Mouse (Mus musculus) midbrain, postnatal 0 days (tissue): Measurements from ENCODE around the gene Zfp639. TPM values are rescaled to one million over a fixed set of nuclear protein-coding genes. Genes with fewer than 3 reads are reported as not detected.
A peak's percentile ranks its signal among the peaks of the same experiment; 100 is the strongest.

Source experiments
- ATAC-seq: fragments of 200-750 bp; cut with Nextera tagmentation; 2 replicates; pipeline ENCODE4 v1.8.0; 2017; ENCODE audit warnings: moderate number of reproducible peaks, mild to moderate bottlenecking, moderate TSS enrichment, moderate library complexity; ENCODE audit not compliant: low FRiP score
- DNase-seq: peaks from one replicate; pipeline ENCODE4 v3.0.0-alpha.2; 2015; ENCODE audit warnings: low spot score
- H3K27ac ChIP-seq: fragments of 300-500 bp; sonication (generic); 2 replicates; pipeline ENCODE4 v1.5.1; 2014; ENCODE audit warnings: low read depth, mild to moderate bottlenecking, low read length, mixed read lengths
- H3K27me3 ChIP-seq: fragments of 300-500 bp; sonication (generic); 2 replicates; pipeline ENCODE4 v1.6.1; 2014; ENCODE audit warnings: low read length, control low read depth, mixed read lengths; ENCODE audit not compliant: insufficient read depth
- H3K36me3 ChIP-seq: fragments of 300-500 bp; sonication (generic); 2 replicates; pipeline ENCODE4 v1.6.1; 2014; ENCODE audit warnings: low read length, control low read depth, mixed read lengths; ENCODE audit not compliant: insufficient read depth
- H3K4me1 ChIP-seq: fragments of 300-500 bp; sonication (generic); 2 replicates; pipeline ENCODE4 v1.6.1; 2014; ENCODE audit warnings: mild to moderate bottlenecking, control low read depth, antibody characterized with exemption, low read length, mixed read lengths; ENCODE audit not compliant: insufficient read depth
- H3K4me2 ChIP-seq: fragments of 300-500 bp; sonication (generic); 2 replicates; pipeline ENCODE4 v1.6.1; 2014; ENCODE audit warnings: low read depth, mild to moderate bottlenecking, low read length, mixed read lengths; ENCODE audit not compliant: poor library complexity, severe bottlenecking
- H3K4me3 ChIP-seq: fragments of 300-500 bp; sonication (generic); 2 replicates; pipeline ENCODE4 v1.5.1; 2014; ENCODE audit warnings: low read depth, mild to moderate bottlenecking, low read length, moderate library complexity
- H3K9ac ChIP-seq: fragments of 300-500 bp; sonication (generic); replicated peaks from 2 replicates; pipeline ENCODE4 v1.6.1; 2014; ENCODE audit warnings: mild to moderate bottlenecking, low read length, moderate library complexity, mixed read lengths; ENCODE audit not compliant: poor library complexity, severe bottlenecking
- H3K9me3 ChIP-seq: fragments of 300-500 bp; sonication (generic); 2 replicates; pipeline ENCODE4 v1.6.1; 2016; ENCODE audit warnings: low read length, control low read depth
- CTCF ChIP-seq: IDR thresholded peaks from 2 replicates; pipeline ENCODE4 v1.5.1; 2016; ENCODE audit warnings: antibody characterized with exemption, mild to moderate bottlenecking
- WGBS: fragments of 180-500 bp; shearing (Covaris S2); extraction: QIAGEN DNeasy Blood & Tissue Kit; methylation state at CpG from one replicate; pipeline ENCODE4 v1.1.7; 2014; 5-methylcytosine and 5-hydroxymethylcytosine counted together
- polyA plus RNA-seq: library from polyadenylated mRNA; unstranded; fragments of >200 nt; fragmentation: Nextera tagmentation; extraction: Ambion mirVana; gene quantifications from 2 replicates; pipeline ENCODE4 v1.2.1, GENCODE M21; 2015
- total RNA-seq: library from RNA; depleted of rRNA; stranded (reverse); fragments of >200 nt; gene quantifications from 2 replicates; pipeline ENCODE4 v1.2.3, GENCODE M21; 2014

Zfp639 gene
- total and polyA plus RNA-seq, 2 experiments from 2014 or later: 40.6 to 50.2 TPM

DNA sequence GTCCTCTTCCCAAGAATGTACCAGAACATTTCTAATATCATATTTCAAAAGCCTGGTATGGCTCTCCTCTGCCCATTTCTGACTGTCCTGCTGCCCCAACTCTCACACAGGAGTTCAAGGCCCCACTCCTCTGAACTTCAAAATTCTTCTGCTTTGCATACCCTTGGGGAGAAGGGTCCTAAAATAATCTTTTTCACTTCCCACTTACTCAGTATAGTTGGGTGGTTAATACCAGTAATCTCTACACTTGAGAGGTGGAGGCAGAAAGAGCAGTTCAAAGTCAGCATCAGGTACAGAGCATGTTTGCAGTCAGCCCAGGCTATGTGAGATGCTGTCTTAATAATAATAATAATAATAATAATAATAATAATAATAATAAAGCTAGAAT lies 19.1 kb upstream of the Zfp639 start:
- Histone ChIP-seq H3K4me1 (no peaks in the 10 kb centered on the region), H3K9me3 (no peaks in the 10 kb centered on the region), H3K36me3 (no peaks in the 10 kb centered on the region), H3K27ac (no peak overlapping the region), H3K4me2 (no peak overlapping the region), H3K9ac (no peak overlapping the region), H3K4me3 (no peak overlapping the region), H3K27me3 (no peaks in the 10 kb centered on the region)
- DNase-seq (no peak), ATAC-seq (no peak)
- TF ChIP-seq CTCF: no peak

DNA sequence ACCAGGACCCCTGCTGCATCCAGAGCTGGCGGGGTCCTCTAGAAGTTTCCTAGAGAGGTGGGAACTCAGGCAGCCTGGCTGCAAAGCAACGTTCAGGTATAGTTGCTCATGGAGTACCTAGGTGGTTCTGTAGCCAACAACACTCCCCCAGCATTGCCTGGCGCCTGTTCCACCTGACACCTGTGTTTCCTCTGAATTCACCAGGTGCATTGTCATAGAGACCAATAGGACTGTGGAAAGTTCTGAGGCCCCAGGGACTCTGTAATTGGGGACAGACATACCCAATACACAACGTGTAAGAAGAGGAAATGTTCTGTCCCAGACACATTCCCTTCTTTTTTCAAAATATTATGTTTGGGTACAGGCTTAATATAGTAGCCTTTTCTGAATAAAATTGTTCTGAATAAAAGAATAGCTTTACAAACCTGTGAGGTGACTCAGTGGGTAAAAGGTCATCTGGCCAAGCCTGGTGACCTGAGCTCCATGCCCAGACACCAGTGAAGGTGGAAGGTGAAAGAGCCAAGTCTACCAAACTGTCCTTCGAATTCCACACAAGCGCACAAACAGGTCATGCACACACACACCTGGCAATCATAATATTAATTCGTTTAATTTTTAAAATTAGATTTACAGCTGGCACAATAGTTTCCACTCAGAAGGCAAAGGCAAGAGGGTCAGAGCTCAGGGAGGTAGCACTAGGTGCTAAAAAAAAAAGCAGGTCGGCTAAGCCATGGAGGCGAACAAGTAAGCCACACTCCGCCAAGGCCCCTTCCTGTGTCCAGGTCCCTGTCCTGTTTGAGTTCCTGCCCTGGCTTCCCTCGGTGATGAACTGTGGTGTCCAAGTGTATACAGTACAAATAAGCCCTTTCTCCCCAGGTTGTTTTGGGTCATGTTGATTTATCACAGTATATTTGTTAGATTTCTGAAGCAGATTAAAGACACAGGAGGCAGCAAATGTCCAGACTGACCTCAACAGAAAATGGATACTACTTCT lies 17.7 kb upstream of the Zfp639 start, which contains the start of gene Kcnmb3:
TSS of gene Kcnmb3 (minus strand) at position 135 of the 994 bp plus-strand sequence.
- H3K4me2 ChIP-seq: no peak within 1 kb of the TSS
- H3K27me3 ChIP-seq: no peaks in the 10 kb centered on the region
- H3K4me1 ChIP-seq: no peaks in the 10 kb centered on the region
- no peak for ATAC-seq
- WGBS: 87% methylated on average over 11 of the region's 11 CpGs
- no peak within 1 kb of the TSS for H3K9ac ChIP-seq
- TF ChIP-seq CTCF: no peak
- no peak within 1 kb of the TSS for H3K27ac ChIP-seq
- no peak for DNase-seq
- H3K9me3 ChIP-seq: no peaks in the 10 kb centered on the region
- H3K4me3 ChIP-seq: no peak within 1 kb of the TSS
- no peaks in the 10 kb centered on the region for H3K36me3 ChIP-seq

DNA sequence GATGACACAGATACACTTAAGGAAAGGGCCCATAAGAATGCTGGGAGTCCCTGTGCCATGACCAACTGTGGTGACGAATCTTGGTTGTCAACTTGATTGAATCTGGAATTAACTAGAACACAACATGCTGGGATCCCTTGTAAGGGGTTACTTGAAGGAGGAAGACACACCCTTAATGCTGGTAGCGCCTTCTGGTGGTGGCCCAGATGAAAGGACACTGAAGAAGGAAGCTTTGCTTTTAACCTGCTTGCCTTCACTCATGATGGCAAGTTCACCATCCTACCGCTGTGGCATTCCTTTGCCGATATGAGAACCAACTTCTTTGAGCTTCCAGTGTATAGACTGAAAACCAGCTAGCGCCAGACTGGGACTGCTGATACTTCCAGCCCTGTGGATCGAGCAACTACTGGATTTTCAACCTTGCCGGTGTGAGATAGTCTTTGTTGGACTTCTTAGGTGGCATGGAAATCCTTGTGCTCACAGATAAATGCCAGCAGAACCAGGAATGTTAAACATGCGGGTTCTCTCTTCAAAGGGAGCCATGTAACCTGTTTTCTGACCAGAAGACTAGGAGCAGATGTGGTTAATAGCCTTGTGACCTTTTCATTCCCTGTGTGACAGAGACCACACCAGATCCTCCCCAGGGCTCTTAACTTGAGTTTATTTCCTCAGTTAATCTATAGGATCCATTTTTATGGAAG lies 15.5 kb upstream of the Zfp639 start:
- Histone ChIP-seq H3K4me2 (no peak overlapping the region), H3K27me3 (no peaks in the 10 kb centered on the region), H3K27ac (no peak overlapping the region), H3K4me1 (no peaks in the 10 kb centered on the region), H3K9me3 (no peaks in the 10 kb centered on the region), H3K4me3 (no peak overlapping the region), H3K36me3 (no peaks in the 10 kb centered on the region), H3K9ac (no peak overlapping the region)
- WGBS: 86% methylated on average over 8 of the region's 8 CpGs
- ATAC-seq: no peak
- DNase-seq: no peak
- TF ChIP-seq CTCF: peak; percentile 21; the same call in 1 of the 2 replicates

DNA sequence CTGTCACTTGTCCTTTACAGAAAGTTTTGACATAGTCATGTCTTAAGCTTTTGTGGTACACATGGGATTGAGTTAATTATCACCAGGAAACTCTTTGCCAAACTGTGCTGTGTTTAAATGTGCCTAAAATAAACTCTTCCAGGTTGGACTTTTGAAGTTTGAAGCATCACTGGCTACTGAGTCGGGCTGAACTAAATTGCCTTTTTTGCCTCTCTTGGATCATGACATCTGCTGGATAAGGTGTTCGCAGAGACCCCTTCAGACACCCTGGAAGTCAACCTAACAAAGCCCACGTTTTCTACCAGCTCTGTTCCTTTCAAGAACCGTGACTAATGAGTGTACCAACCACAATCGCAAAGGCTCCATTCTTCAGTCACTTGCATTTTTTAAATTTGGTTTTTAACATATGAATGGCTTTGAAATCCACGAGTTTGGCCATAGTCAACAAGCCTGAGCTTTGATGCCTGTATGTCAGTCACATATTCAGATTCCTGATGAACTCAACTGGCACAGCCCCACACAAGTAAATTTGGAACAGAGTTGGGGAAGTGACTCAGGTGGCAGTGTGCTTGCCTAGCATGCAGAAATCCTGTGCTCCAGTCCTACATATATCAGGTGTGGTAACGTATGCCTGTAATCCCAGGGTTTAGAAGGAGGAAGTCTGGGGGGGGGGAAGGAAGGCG lies 14.8 kb upstream of the Zfp639 start:
- no peaks in the 10 kb centered on the region for H3K9me3 ChIP-seq
- H3K4me2 ChIP-seq: no peak overlapping the region
- H3K27me3 ChIP-seq: no peaks in the 10 kb centered on the region
- no peaks in the 10 kb centered on the region for H3K36me3 ChIP-seq
- 31% methylated on average over 8 of the region's 8 CpGs for WGBS
- no peaks in the 10 kb centered on the region for H3K4me1 ChIP-seq
- ATAC-seq (no peak), DNase-seq (no peak)
- H3K9ac ChIP-seq: no peak overlapping the region
- H3K27ac ChIP-seq: no peak overlapping the region
- TF ChIP-seq CTCF: no peak
- no peak overlapping the region for H3K4me3 ChIP-seq

DNA sequence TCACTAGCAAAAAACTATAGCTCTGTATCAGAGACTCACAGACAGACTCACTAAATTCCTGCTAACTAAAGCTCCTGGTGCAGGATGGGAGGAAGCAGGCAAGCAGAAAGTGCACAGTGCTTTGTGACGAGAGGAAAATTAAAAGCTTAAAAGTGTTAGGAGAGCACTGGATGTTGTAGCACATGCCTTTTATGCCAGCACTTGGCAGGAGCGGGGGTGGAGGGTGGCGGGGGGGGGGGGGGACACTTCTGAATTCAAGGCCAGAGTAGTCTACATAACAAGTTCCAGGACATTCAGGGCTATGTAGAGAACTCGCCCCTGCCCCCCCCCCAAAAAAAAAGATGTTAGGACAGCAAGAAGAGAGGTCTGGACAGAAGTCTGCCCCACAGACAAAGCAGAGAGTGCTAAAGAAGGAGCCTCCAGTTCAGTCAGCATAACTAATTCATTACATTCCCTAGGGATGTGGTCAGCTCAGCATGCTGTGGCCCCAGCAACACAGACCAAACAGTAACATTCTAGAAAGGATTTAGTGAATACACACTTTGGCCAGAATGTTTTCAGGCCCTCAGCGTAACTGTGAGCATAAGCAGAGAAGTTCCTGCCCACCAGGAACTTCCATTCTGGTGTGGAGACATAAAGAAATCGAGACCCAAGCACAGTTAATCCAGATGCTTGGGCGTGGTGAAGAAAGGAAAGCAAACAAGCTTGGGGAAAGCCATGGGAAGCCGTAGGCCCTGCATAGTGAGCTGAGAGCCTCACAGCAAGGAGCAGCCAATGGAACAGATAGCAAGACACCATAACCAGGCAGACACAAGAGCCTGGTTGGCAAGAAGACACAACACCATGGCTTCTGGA lies 14.0 kb upstream of the Zfp639 start:
- peak; percentile 34 for DNase-seq

More for the DNA sequence above, 14.0 kb upstream of the Zfp639 start:
- H3K4me1 ChIP-seq: no peaks in the 10 kb centered on the region
- 24% methylated on average over 8 of the region's 8 CpGs for WGBS
- no peak for TF ChIP-seq CTCF
- no peaks in the 10 kb centered on the region for H3K36me3 ChIP-seq
- H3K4me3 ChIP-seq: no peak overlapping the region
- ATAC-seq: no peak
- H3K9me3 ChIP-seq: no peaks in the 10 kb centered on the region
- H3K9ac ChIP-seq: no peak overlapping the region
- no peak overlapping the region for H3K27ac ChIP-seq
- no peaks in the 10 kb centered on the region for H3K27me3 ChIP-seq
- H3K4me2 ChIP-seq: no peak overlapping the region
